Mouse (Mus musculus) C2C12 (cell line): ENCODE data around the gene Cmss1.

Source experiments
- CTCF ChIP-seq: IDR thresholded peaks from one replicate; pipeline ENCODE4 v1.5.1; 2011; ENCODE audit not compliant: control insufficient read depth, insufficient read depth, insufficient read length
- FOSL1 ChIP-seq: IDR thresholded peaks from one replicate; pipeline ENCODE4 v1.8.0; 2011; ENCODE audit warnings: mild to moderate bottlenecking, low read length; ENCODE audit not compliant: poor library complexity, insufficient read depth, severe bottlenecking
- MAX ChIP-seq: IDR thresholded peaks from one replicate; pipeline ENCODE4 v1.6.1; 2011; ENCODE audit warnings: mild to moderate bottlenecking, control low read depth
- MYOD1 ChIP-seq: IDR thresholded peaks from one replicate; pipeline ENCODE4 v1.6.1; 2011; ENCODE audit warnings: low read depth; ENCODE audit not compliant: control insufficient read depth, insufficient read length
- USF1 ChIP-seq: IDR thresholded peaks from one replicate; pipeline ENCODE4 v1.6.1; 2011; ENCODE audit warnings: low read depth, mild to moderate bottlenecking, control low read depth, moderate library complexity

DNA sequence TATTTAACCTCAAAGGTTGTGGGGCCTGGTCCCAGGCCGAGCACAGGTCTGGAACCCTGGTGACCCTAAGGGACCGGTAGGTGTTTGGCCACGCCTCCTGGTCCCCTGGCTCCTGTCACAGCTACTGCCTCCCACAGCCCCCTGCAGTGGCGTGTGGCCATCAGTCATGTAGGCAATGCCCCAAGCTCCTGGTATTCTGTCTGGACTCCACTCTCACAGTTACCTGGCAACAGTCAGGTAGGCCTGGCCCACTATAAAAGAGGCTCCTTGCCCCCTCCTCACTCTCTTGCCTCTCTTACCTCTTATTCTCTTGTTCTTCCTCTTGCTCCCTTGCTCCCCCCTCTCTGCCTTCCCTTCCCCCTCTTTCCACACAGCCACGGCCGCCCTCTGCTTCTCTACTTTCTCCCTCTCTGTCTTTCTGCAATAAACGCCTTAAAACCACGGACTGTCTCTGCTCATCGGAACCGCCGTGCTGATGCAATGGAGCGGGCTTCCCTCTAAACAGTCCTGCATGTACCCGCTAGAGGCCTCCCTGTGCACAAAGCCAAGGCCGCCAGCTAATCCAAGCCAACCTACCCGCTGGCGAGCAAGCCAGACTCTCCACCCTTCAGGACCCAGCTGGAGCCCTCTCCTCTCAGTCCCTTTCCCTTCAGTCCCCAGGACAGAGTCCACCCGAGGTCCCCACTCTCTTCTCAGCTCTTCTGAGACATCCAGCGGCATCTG, 243.8 kb downstream of the Cmss1 start:
- TF ChIP-seq CTCF, result no peak
- TF ChIP-seq MYOD1, result no peak
- TF ChIP-seq MAX, result no peak
- no peak for TF ChIP-seq USF1
- no peak for TF ChIP-seq FOSL1
